Mouse (Mus musculus) cerebellum, adult 2 months (tissue): ENCODE data around the gene Asna1.

Experiments used
- CTCF ChIP-seq: fragments of 200-500 bp; IDR thresholded peaks from 2 replicates; pipeline ENCODE4 v1.5.1; 2011; ENCODE audit warnings: low read depth, mild to moderate bottlenecking, control low read depth, low read length, moderate library complexity, borderline replicate concordance; ENCODE audit not compliant: insufficient read depth
- POLR2A ChIP-seq: fragments of 200-500 bp; IDR thresholded peaks from 2 replicates; pipeline ENCODE4 v1.6.1; 2011; ENCODE audit warnings: low read length, control low read depth, borderline replicate concordance; ENCODE audit not compliant: insufficient read depth

DNA sequence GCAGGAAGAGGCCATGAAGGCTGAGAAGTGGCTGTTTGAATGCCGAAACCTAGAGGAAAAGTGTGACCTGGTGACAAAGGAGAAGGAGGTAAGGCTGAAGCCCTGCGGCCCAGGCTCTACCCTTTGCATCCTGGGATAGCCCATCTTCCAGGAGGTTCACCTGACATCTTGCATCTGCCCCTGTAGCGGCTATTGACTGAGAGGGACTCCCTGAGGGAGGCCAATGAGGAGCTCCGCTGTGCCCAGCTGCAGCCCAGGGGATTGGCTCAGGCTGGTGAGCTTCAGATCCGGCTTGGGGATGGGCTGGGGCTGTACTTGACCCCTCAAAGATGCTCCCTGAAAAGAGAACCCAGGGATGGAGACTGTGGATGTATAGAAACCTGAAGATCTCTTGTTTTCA lies 28.1 kb downstream of the Asna1 start:
- TF ChIP-seq POLR2A = no peak
- TF ChIP-seq CTCF = no peak
